Mouse (Mus musculus) c-Kit-positive CD71-negative TER-119-negative erythroid progenitor cells, embryonic 14.5 days (primary cell): ENCODE measurements around the gene Dhrs2.

Experiments
- DNase-seq: peaks from one replicate; pipeline ENCODE4 v3.0.0-alpha.2; 2013; ENCODE audit warnings: low read depth

Dhrs2 gene

GRCm38 (mm10) chr14:55253580-55253979 lies 31.8 kb downstream of the Dhrs2 start:
- DNase-seq, result no peak

DNA sequence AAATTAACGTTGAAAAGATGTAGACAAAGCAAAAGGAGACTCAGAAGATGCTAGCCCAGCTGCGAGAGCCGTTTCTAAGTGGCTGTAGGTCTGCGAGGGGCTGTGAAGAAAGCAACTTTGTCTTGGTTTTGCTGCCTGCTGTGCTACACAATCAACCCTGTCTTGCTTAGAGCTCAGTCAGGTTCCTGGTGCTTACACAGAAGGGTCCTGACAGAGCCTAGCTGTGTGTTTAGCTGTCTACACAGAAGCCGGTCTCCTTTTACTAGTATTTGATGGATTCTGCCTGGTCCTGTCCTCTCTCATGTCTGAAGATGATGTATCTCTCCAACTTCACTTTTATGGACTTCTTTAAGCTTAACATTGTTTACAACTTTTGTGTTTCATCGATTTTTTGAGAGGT lies 33.6 kb downstream of the Dhrs2 start:
- DNase-seq, result no peak

GRCm38 (mm10) chr14:55271158-55271557 lies 49.4 kb downstream of the Dhrs2 start:
- peak; percentile 28 for DNase-seq

DNA sequence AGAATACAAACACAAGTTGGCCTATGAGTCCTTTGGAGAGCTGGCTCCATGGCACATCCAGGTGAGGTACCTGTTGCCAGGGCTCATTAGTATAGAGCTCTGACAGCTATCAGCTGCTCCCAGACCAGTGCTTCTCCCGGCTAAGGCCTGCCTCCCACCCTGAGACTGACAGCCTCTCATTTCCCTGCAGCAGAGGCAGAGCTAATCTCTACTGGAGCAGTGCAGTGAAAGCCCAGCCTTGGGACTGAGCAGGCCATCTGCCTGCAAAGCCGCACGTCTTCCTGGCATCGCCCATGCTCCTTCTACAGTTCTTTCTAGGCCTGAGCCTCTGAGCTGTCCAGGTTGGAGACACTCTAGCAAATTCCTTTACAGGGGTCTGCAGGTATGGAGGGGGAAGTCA lies 51.2 kb downstream of the Dhrs2 start:
- no peak for DNase-seq

DNA sequence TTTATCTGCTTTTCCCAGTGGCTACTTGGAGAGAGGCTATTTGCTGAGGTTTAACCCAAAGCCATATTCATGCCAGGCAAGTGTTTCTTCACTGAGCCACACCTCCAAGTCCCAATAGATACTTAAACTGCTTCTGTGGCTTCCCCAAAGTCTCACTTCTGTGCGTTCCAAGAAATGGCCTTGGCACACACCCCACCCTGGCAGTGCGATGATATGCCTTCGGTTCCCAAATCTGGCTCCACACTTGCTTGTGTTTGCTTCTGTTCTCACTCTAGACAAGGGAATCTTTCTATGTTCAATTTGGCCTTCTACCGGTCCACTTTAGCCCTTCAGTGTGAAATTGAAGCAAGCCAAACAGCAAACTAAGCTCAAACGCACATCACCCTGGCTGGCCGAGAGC lies 53.0 kb downstream of the Dhrs2 start:
- DNase-seq, result no peak

- DNase-seq, result no peak
Measured at GRCm38 (mm10) chr14:55279322-55280069, 57.7 kb downstream of the Dhrs2 start.
